Mouse (Mus musculus) midbrain, embryonic 12.5 days (tissue): Measurements from ENCODE around the gene Cdhr1. TPM values are rescaled to one million over a fixed set of nuclear protein-coding genes. Genes with fewer than 3 reads are reported as not detected.

Experiments used
- ATAC-seq: fragments of 200-750 bp; cut with Nextera tagmentation; 2 replicates; pipeline ENCODE4 v1.8.0; 2017; ENCODE audit warnings: low read depth, moderate TSS enrichment, moderate library complexity; ENCODE audit not compliant: low FRiP score
- H3K27ac ChIP-seq: fragments of 300-500 bp; sonication (generic); replicated peaks from 2 replicates; pipeline ENCODE4 v1.5.1; 2016; ENCODE audit warnings: mild to moderate bottlenecking
- H3K27me3 ChIP-seq: fragments of 300-500 bp; sonication (generic); 2 replicates; pipeline ENCODE4 v1.6.1; 2016; ENCODE audit warnings: mild to moderate bottlenecking
- H3K36me3 ChIP-seq: fragments of 300-500 bp; sonication (generic); 2 replicates; pipeline ENCODE4 v1.6.1; 2016
- H3K4me1 ChIP-seq: fragments of 300-500 bp; sonication (generic); 2 replicates; pipeline ENCODE4 v1.6.1; 2016
- H3K4me2 ChIP-seq: fragments of 300-500 bp; sonication (generic); replicated peaks from 2 replicates; pipeline ENCODE4 v1.6.1; 2016; ENCODE audit warnings: mild to moderate bottlenecking, moderate library complexity
- H3K4me3 ChIP-seq: fragments of 300-500 bp; sonication (generic); 2 replicates; pipeline ENCODE4 v1.5.1; 2016; ENCODE audit warnings: mild to moderate bottlenecking
- H3K9ac ChIP-seq: fragments of 300-500 bp; sonication (generic); replicated peaks from 2 replicates; pipeline ENCODE4 v1.6.1; 2016; ENCODE audit warnings: mild to moderate bottlenecking, moderate library complexity
- H3K9me3 ChIP-seq: fragments of 300-500 bp; sonication (generic); 2 replicates; pipeline ENCODE4 v1.6.1; 2016; ENCODE audit warnings: mild to moderate bottlenecking
- WGBS: fragments of 180-500 bp; shearing (Covaris S2); methylation state at CpG from one replicate; pipeline ENCODE4 v1.1.7; 2016; 5-methylcytosine and 5-hydroxymethylcytosine counted together
- polyA plus RNA-seq: library from polyadenylated mRNA; unstranded; fragments of >200 nt; fragmentation: Nextera tagmentation; extraction: Ambion mirVana; gene quantifications from 2 replicates; pipeline ENCODE4 v1.2.1, GENCODE M21; 2016

Cdhr1 gene
- polyA plus RNA-seq, 1 experiment from 2014 or later: 0.17 TPM

DNA sequence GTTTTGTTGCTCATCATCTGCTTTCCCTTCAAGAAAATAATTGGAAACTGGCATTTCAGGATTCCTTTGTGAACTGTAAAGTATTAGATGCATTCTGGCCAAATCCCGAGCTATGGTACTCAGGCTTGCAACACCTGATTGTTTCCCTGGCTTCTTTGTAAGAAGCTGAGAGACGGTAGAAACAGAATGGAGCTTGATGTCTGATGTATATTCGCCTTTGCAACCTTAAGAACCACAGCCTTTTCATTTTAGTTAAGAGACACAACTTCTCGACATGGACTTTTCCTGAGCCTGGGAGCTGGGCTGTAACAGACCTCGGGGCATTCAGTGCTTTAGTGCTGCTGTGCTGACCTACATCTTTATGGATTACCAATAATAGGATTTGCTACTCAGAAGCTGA lies 30.5 kb downstream of the Cdhr1 start, which contains the start of gene Lrit2:
Gene Lrit2 (plus strand): TSS at position 301 of the 400 bp plus-strand sequence.
- no peak within 1 kb of the TSS for H3K4me3 ChIP-seq
- H3K9ac ChIP-seq: no peak within 1 kb of the TSS
- no peaks in the 10 kb centered on the region for H3K36me3 ChIP-seq
- no peaks in the 10 kb centered on the region for H3K27me3 ChIP-seq
- 80% methylated on average over 5 of the region's 5 CpGs for WGBS
- no peak within 1 kb of the TSS for H3K27ac ChIP-seq
- H3K9me3 ChIP-seq: no peaks in the 10 kb centered on the region
- no peak within 1 kb of the TSS for H3K4me2 ChIP-seq
- no peak for ATAC-seq
- no peaks in the 10 kb centered on the region for H3K4me1 ChIP-seq

DNA sequence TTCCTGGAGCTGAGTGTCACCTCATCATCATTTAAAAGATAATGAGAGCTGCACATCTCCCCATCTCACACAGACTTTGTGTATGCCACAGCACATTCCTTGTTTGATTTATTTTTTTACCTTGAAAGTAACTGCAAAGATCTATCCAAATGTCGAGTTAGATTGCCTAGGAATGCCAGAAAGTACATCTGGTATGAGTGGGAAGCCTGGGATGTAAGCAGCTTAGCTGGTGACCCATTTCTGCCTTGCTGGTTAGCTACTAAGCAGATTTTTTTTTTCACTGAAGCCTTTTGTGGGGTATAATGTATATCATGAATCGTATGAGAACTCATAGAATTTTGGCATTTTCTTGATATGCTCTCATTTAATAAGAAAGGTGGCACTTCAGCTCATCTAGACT lies 31.5 kb downstream of the Cdhr1 start:
- H3K27ac ChIP-seq: no peak overlapping the region
- H3K9me3 ChIP-seq: no peaks in the 10 kb centered on the region
- no peak for ATAC-seq
- no peaks in the 10 kb centered on the region for H3K4me1 ChIP-seq
- WGBS: 66% methylated on average over 2 of the region's 2 CpGs
- no peak overlapping the region for H3K4me3 ChIP-seq
- no peak overlapping the region for H3K4me2 ChIP-seq
- H3K36me3 ChIP-seq: no peaks in the 10 kb centered on the region
- no peak overlapping the region for H3K9ac ChIP-seq
- H3K27me3 ChIP-seq: no peaks in the 10 kb centered on the region

DNA sequence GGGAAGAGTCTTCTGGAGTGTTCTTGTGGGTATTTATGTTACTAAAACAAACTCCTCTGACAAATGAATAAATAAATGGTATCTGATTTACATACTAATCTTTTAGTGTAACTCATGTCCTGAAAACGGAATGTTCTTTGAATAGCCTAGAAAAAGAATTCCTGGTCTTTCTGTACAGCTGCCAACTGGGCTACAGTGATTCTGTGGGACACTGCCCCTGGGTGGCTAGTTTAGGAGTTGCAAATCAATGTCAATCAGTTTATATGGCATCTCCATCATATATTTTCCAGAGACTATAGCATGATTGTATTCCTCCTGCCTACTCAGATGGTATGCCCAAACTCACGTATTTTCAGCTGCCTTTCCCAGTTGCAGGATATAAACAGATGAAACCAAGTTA lies 33.3 kb downstream of the Cdhr1 start:
- Histone ChIP-seq H3K4me3 (no peak overlapping the region), H3K9ac (no peak overlapping the region)
- no peak for ATAC-seq

GRCm38 (mm10) chr14:37048914-37049410 lies 49.2 kb downstream of the Cdhr1 start, which contains the start of gene Rgr:
Rgr (minus strand) TSS chr14:37048964.
- no peak within 1 kb of the TSS for H3K4me3 ChIP-seq
- H3K27me3 ChIP-seq: no peaks in the 10 kb centered on the region
- H3K36me3 ChIP-seq: no peaks in the 10 kb centered on the region
- H3K4me1 ChIP-seq: no peaks in the 10 kb centered on the region; the same call in 1 of the 2 replicates
- no peak within 1 kb of the TSS for H3K4me2 ChIP-seq
- H3K27ac ChIP-seq: no peak within 1 kb of the TSS
- H3K9ac ChIP-seq: no peak within 1 kb of the TSS
- H3K9me3 ChIP-seq: no peaks in the 10 kb centered on the region
- 18% methylated on average over 1 of the region's 1 CpGs for WGBS
- no peak for ATAC-seq

More for the DNA sequence above, 33.3 kb downstream of the Cdhr1 start:
- Histone ChIP-seq H3K27me3 (no peaks in the 10 kb centered on the region), H3K9me3 (no peaks in the 10 kb centered on the region), H3K27ac (no peak overlapping the region), H3K4me2 (no peak overlapping the region), H3K4me1 (no peaks in the 10 kb centered on the region), H3K36me3 (no peaks in the 10 kb centered on the region)
- 59% methylated on average over 2 of the region's 2 CpGs for WGBS

GRCm38 (mm10) chr14:37034432-37034831 lies 63.7 kb downstream of the Cdhr1 start:
- Histone ChIP-seq H3K9ac (no peak overlapping the region), H3K36me3 (no peaks in the 10 kb centered on the region), H3K27me3 (no peaks in the 10 kb centered on the region), H3K27ac (no peak overlapping the region), H3K9me3 (no peaks in the 10 kb centered on the region), H3K4me3 (no peak overlapping the region), H3K4me2 (no peak overlapping the region), H3K4me1 (no peaks in the 10 kb centered on the region)
- 57% methylated on average over 5 of the region's 5 CpGs for WGBS
- no peak for ATAC-seq

- no peaks in the 10 kb centered on the region for H3K9me3 ChIP-seq
- no peaks in the 10 kb centered on the region for H3K4me1 ChIP-seq
- no peak overlapping the region for H3K4me3 ChIP-seq
- peak; percentile 63; the same call in 1 of the 2 replicates for ATAC-seq
- no peak overlapping the region for H3K9ac ChIP-seq
- no peak overlapping the region for H3K4me2 ChIP-seq
- WGBS: 23% methylated on average over 7 of the region's 7 CpGs
- no peaks in the 10 kb centered on the region for H3K27me3 ChIP-seq
- no peaks in the 10 kb centered on the region for H3K36me3 ChIP-seq
- no peak overlapping the region for H3K27ac ChIP-seq
Measured at GRCm38 (mm10) chr14:37033241-37033640, 64.9 kb downstream of the Cdhr1 start.

DNA sequence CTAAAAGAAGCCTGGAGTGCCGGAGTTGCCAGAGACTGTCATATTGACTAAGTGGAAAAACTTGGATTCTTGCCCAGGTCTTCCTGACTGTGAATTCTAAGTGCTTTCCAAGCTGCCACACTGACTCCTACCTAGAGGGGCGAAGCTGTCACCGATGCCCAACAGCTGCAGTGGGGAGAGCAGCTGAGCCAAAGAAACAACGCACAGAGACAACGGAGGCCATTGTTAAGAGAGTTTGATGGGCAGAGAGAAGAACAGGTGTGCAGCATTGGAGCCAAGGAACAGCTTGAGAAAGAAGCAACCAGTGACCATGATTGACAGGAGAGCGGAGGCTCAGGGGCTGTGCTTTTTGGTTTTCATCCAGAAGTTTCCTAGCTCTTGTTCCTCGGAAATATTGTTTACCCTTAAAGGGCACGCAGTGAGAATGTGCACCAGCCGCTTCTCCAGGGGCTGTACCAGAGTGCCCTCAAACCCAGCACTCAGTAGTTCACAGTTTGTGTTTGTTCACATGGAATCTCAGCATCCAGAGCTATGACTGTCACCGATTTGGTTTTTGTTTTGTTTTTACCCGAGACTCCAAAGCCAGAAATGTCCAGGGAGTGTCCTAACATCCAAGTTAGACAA lies 65.6 kb downstream of the Cdhr1 start:
- no peak overlapping the region for H3K4me2 ChIP-seq
- no peaks in the 10 kb centered on the region for H3K4me1 ChIP-seq
- H3K4me3 ChIP-seq: no peak overlapping the region
- H3K9ac ChIP-seq: no peak overlapping the region
- no peaks in the 10 kb centered on the region for H3K9me3 ChIP-seq
- H3K36me3 ChIP-seq: no peaks in the 10 kb centered on the region
- H3K27me3 ChIP-seq: no peaks in the 10 kb centered on the region
- no peak overlapping the region for H3K27ac ChIP-seq
- WGBS: 82% methylated on average over 11 of the region's 11 CpGs
- ATAC-seq: peak; percentile 42

GRCm38 (mm10) chr14:37028555-37028954 lies 69.6 kb downstream of the Cdhr1 start:
- no peaks in the 10 kb centered on the region for H3K9me3 ChIP-seq
- ATAC-seq: no peak
- no peak overlapping the region for H3K4me3 ChIP-seq
- H3K27ac ChIP-seq: no peak overlapping the region
- H3K4me1 ChIP-seq: no peaks in the 10 kb centered on the region
- no peak overlapping the region for H3K9ac ChIP-seq
- H3K36me3 ChIP-seq: no peaks in the 10 kb centered on the region
- WGBS: 90% methylated on average over 3 of the region's 3 CpGs
- H3K4me2 ChIP-seq: no peak overlapping the region
- H3K27me3 ChIP-seq: no peaks in the 10 kb centered on the region

DNA sequence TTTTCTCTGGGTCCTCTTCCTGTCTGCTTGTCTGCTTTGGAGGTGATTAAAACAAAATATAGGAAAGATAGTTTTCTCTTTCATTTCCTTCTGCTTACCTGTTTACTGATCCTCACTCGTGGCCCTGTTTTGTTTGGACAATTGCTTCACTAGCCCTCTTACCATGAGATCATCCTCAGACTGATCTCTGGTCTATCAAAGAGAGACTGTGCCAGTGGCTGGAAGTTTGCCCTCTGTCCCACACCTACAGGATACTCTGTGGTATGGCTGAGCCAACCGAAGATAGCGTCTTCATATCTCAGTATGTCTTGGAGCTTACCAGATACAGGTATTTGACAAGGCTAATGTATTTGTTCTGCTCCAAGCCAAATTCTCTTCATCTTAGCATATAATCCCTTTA lies 70.2 kb downstream of the Cdhr1 start:
- WGBS: 95% methylated on average over 3 of the region's 3 CpGs
- ATAC-seq: no peak
- H3K27ac ChIP-seq: no peak overlapping the region
- no peak overlapping the region for H3K9ac ChIP-seq
- H3K4me3 ChIP-seq: no peak overlapping the region
- no peaks in the 10 kb centered on the region for H3K27me3 ChIP-seq
- H3K36me3 ChIP-seq: no peaks in the 10 kb centered on the region
- H3K9me3 ChIP-seq: no peaks in the 10 kb centered on the region
- no peak overlapping the region for H3K4me2 ChIP-seq
- no peaks in the 10 kb centered on the region for H3K4me1 ChIP-seq

Other genes starting within 250 kb of the Cdhr1 start
- 41.7 and 42.4 TPM in 2 replicates for gene Ccser2, start 129.6 kb downstream of the Cdhr1 start, polyA plus RNA-seq
- not detected in 2 replicates for gene Rgr, start 49.4 kb downstream of the Cdhr1 start, polyA plus RNA-seq
- gene Lrit1, start 43.5 kb downstream of the Cdhr1 start, polyA plus RNA-seq: not detected in 2 replicates
- gene Lrit2, start 30.4 kb downstream of the Cdhr1 start, polyA plus RNA-seq: not detected in 2 replicates
- gene 2610528A11Rik, start 15.7 kb upstream of the Cdhr1 start, polyA plus RNA-seq: not detected in 2 replicates
- 183 and 196 TPM in 2 replicates for gene Ghitm, start 36.9 kb upstream of the Cdhr1 start, polyA plus RNA-seq